Mouse (Mus musculus): ENCODE measurements at regions not wholly inside any gene's neighbourhood (a gene's known extent, or its start where the extent isn't known, plus 50 kb on each side); places are given as distances from the start of the nearest gene placed in this dataset.
"Not testable (repeated sequence)": the region's sequence is repeated elsewhere in the genome, so short reads cannot be mapped to it uniquely, and the experiment has no call there.

DNA sequence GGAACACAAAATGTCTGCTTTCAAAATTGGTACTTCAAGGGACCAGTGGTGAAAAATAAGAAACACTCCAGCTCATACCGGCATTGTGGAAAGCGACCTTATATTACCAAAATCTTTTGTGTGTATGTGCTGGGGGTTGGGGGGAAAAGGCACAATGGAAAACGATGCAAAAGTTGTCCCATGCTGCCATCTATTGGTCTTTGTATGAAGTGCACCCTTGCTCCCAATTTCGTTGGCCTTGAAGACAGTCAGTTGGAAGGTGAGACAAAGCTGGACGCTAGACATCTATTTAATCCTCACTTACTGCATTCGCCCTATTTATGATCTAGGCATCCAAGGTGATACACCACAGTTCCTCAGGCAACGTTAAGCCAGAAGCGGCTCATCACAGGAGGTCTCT, 186.6 kb downstream of the BC048507 start:
- DNase-seq, result peak; percentile 7 to 20
- intact Hi-C loops (cut with DNase I), result not testable (repeated sequence)

DNA sequence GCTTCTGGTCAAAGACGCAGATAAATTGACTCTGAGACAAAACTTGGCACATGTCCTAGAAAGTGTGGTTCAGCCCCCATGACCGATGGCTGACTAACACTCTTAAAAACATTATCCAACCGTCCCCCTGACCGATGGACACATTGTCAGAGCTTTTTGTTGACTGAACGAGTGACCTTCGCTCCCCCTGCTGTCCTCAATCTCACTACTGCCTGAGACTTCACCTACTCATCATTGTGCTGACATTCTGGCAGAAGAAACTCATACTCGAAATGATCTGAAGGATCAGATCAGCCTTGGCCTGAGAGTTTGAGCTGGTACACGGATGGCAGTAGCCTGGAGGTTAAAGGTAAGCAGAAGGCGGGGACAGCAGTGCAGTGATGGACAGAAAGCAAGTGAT, 230.2 kb downstream of the BC048507 start:
- intact Hi-C loops (cut with DNase I); DNase-seq: not testable (repeated sequence)

- DNase-seq; intact Hi-C loops (cut with DNase I): not testable (repeated sequence)
Measured at GRCm38 (mm10) chr13:68116786-68117185, 253.7 kb downstream of the BC048507 start.
